Mouse (Mus musculus) cerebellum, adult (tissue): ENCODE results near the gene Lce1f.
"Not testable (repeated sequence)": the region's sequence is repeated elsewhere in the genome, so short reads cannot be mapped to it uniquely, and the experiment has no call there.

Experiments used
- ATAC-seq: cut with Nextera tagmentation; 2 replicates; pipeline ENCODE4 v1.9.2; 2017; ENCODE audit warnings: mild to moderate bottlenecking, moderate library complexity, mixed read lengths; ENCODE audit not compliant: insufficient number of reproducible peaks, low FRiP score, low TSS enrichment

Lce1f gene

GRCm38 (mm10) chr3:92720250-92720649 is at the start of gene Lce1f:
TSS of gene Lce1f (minus strand) at chr3:92720350.
- no peak for ATAC-seq

- no peak for ATAC-seq
These were observed 44.8 kb upstream of the Lce1f start, which contains the start of gene Lce1h for GRCm38 (mm10) chr3:92764965-92765364. TSS of gene Lce1h (minus strand) at chr3:92765065.

GRCm38 (mm10) chr3:92753197-92753596 is 33.0 kb upstream of the Lce1f start:
- no peak for ATAC-seq

GRCm38 (mm10) chr3:92752238-92752637 is 32.1 kb upstream of the Lce1f start, which contains the start of gene Lce1g:
TSS of gene Lce1g (minus strand) at chr3:92752338.
- ATAC-seq = no peak

GRCm38 (mm10) chr3:92738996-92739395 is 18.8 kb upstream of the Lce1f start, which contains the start of gene Gm38119:
TSS of gene Gm38119 (minus strand) at chr3:92739096.
- ATAC-seq = no peak

GRCm38 (mm10) chr3:92722631-92723030 is 2.5 kb upstream of the Lce1f start:
- no peak for ATAC-seq

GRCm38 (mm10) chr3:92715122-92715521 is 5.0 kb downstream of the Lce1f start:
- no peak for ATAC-seq

GRCm38 (mm10) chr3:92708974-92709373 is 11.2 kb downstream of the Lce1f start, which contains the start of gene Lce1e:
TSS of gene Lce1e (minus strand) at chr3:92709074.
- ATAC-seq = no peak

GRCm38 (mm10) chr3:92694613-92695012 is 25.5 kb downstream of the Lce1f start:
- ATAC-seq = no peak

GRCm38 (mm10) chr3:92691688-92692087 is 28.5 kb downstream of the Lce1f start:
- ATAC-seq = no peak

- ATAC-seq = not testable (repeated sequence)
These were observed 31.0 kb downstream of the Lce1f start for GRCm38 (mm10) chr3:92689154-92689553.

- no peak for ATAC-seq
These were observed 33.0 kb downstream of the Lce1f start, which contains the start of gene Lce1d for GRCm38 (mm10) chr3:92687110-92687509. TSS of gene Lce1d (minus strand) at chr3:92687210.

GRCm38 (mm10) chr3:92678947-92679346 is 41.2 kb downstream of the Lce1f start, which contains the start of gene Lce1c:
TSS of gene Lce1c (plus strand) at chr3:92679247.
- ATAC-seq = no peak

- no peak for ATAC-seq
These were observed 49.9 kb downstream of the Lce1f start, which contains the start of gene Lce1a2 for GRCm38 (mm10) chr3:92670215-92670614. TSS of gene Lce1a2 (minus strand) at chr3:92670315.
